Mouse (Mus musculus) midbrain, embryonic 15.5 days (tissue): Measurements from ENCODE around the gene Cpne5. TPM values are rescaled to one million over a fixed set of nuclear protein-coding genes. Genes with fewer than 3 reads are reported as not detected.

ENCODE experiments used
- ATAC-seq: fragments of 200-750 bp; cut with Nextera tagmentation; replicated peaks from 2 replicates; pipeline ENCODE4 v1.8.0; 2017; ENCODE audit warnings: moderate TSS enrichment
- H3K27ac ChIP-seq: fragments of 300-500 bp; sonication (generic); 2 replicates; pipeline ENCODE4 v1.5.1; 2015; ENCODE audit warnings: mild to moderate bottlenecking, inconsistent platforms
- H3K27me3 ChIP-seq: fragments of 300-500 bp; sonication (generic); replicated peaks from 2 replicates; pipeline ENCODE4 v1.6.1; 2015; ENCODE audit warnings: inconsistent platforms
- H3K36me3 ChIP-seq: fragments of 300-500 bp; sonication (generic); replicated peaks from 2 replicates; pipeline ENCODE4 v1.6.1; 2015; ENCODE audit warnings: inconsistent platforms
- H3K4me1 ChIP-seq: fragments of 300-500 bp; sonication (generic); 2 replicates; pipeline ENCODE4 v1.6.1; 2015; ENCODE audit warnings: inconsistent platforms
- H3K4me2 ChIP-seq: fragments of 300-500 bp; sonication (generic); 2 replicates; pipeline ENCODE4 v1.6.1; 2015; ENCODE audit warnings: inconsistent platforms, mild to moderate bottlenecking, moderate library complexity
- H3K4me3 ChIP-seq: fragments of 300-500 bp; sonication (generic); 2 replicates; pipeline ENCODE4 v1.5.1; 2015; ENCODE audit warnings: mild to moderate bottlenecking, inconsistent platforms
- H3K9ac ChIP-seq: fragments of 300-500 bp; sonication (generic); 2 replicates; pipeline ENCODE4 v1.6.1; 2015; ENCODE audit warnings: mild to moderate bottlenecking, inconsistent platforms
- H3K9me3 ChIP-seq: fragments of 300-500 bp; sonication (generic); 2 replicates; pipeline ENCODE4 v1.6.1; 2016; ENCODE audit warnings: inconsistent platforms
- WGBS: fragments of 180-500 bp; shearing (Covaris S2); methylation state at CpG from one replicate; pipeline ENCODE4 v1.1.7; 2015; ENCODE audit warnings: mixed read lengths; 5-methylcytosine and 5-hydroxymethylcytosine counted together
- polyA plus RNA-seq: library from polyadenylated mRNA; unstranded; fragments of >200 nt; fragmentation: Nextera tagmentation; extraction: Ambion mirVana; gene quantifications from 2 replicates; pipeline ENCODE4 v1.2.1, GENCODE M21; 2015

The Cpne5 gene
- polyA plus RNA-seq, 1 experiment from 2014 or later: 41.3 TPM

DNA sequence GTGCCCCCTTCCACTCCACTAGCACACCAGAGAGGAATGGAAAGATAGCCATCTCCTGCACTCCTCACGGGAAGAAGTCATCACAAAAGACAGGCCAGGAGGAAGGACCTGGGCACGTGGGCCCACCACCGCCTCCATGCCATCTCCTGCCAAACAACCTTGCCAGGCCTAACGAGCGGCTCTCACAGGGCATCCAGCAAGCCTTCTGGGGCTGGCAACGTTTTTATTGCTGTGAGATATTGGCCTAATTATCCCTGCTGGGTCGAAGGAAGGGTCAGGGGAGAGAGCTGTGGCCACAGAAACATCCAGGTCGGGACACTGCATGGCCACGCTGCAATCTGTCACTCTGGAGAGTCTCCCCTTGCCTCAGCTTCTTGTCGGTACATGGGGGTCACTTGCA lies 6.9 kb downstream of the Cpne5 start:
- no peak overlapping the region for H3K4me3 ChIP-seq
- WGBS: 84% methylated on average over 10 of the region's 10 CpGs
- H3K36me3 ChIP-seq: no peaks in the 10 kb centered on the region
- H3K27me3 ChIP-seq: peaks cover 2% of the 10 kb centered on the region; the same call in 1 of the 2 replicates
- no peak overlapping the region for H3K27ac ChIP-seq
- H3K9me3 ChIP-seq: no peaks in the 10 kb centered on the region
- no peak for ATAC-seq
- no peak overlapping the region for H3K9ac ChIP-seq
- H3K4me2 ChIP-seq: no peak overlapping the region
- peaks cover 3% of the 10 kb centered on the region; the same call in 1 of the 2 replicates for H3K4me1 ChIP-seq

DNA sequence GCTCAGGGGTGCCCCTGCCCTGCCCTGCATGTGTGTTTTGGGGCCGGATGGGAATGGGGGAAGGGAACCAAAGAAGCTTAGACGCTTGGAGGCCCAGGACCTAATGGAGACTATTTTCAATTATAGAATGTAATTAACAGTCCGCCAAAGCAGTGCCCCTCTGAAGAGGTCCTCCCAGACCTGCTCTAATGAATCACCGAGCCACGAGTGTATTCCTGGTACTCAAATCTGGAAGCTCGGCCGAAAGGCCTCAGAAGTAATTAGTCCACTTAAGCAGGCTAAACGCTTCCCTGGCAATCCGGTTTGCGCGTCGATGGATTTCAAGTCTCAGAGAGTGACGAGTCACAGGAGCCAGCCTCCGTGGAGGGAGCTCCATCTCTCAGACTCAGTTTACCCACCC lies 17.3 kb downstream of the Cpne5 start:
- ATAC-seq: no peak
- Histone ChIP-seq H3K36me3 (no peaks in the 10 kb centered on the region), H3K9me3 (no peaks in the 10 kb centered on the region), H3K27me3 (no peaks in the 10 kb centered on the region), H3K4me2 (no peak overlapping the region), H3K4me1 (peaks cover 8% of the 10 kb centered on the region), H3K27ac (no peak overlapping the region), H3K9ac (no peak overlapping the region), H3K4me3 (no peak overlapping the region)
- WGBS: 51% methylated on average over 14 of the region's 14 CpGs

DNA sequence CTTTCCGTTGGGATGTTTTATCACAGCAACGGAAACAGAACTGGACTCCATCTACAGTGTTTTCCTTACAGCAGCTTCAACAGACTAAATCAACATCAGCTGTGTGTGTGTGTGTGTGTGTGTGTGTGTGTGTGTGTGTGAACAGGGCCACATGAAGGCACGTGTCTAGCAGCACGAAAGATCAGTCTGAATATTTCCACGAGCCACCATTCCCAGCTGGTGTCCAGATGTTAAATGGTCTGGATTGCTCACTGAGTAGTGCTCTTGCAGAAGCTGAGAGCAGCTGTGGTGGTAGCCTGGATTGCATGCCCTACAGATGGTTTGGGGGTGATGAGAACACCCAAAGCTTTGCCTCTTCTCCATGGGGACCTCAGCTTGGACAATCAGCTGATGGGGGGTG lies 19.9 kb downstream of the Cpne5 start:
- H3K4me3 ChIP-seq: no peak overlapping the region
- H3K4me1 ChIP-seq: peaks cover 34% of the 10 kb centered on the region
- H3K36me3 ChIP-seq: no peaks in the 10 kb centered on the region
- no peaks in the 10 kb centered on the region for H3K9me3 ChIP-seq
- no peaks in the 10 kb centered on the region for H3K27me3 ChIP-seq
- H3K4me2 ChIP-seq: no peak overlapping the region
- H3K9ac ChIP-seq: no peak overlapping the region
- ATAC-seq: no peak
- WGBS: 86% methylated on average over 5 of the region's 5 CpGs
- no peak overlapping the region for H3K27ac ChIP-seq

DNA sequence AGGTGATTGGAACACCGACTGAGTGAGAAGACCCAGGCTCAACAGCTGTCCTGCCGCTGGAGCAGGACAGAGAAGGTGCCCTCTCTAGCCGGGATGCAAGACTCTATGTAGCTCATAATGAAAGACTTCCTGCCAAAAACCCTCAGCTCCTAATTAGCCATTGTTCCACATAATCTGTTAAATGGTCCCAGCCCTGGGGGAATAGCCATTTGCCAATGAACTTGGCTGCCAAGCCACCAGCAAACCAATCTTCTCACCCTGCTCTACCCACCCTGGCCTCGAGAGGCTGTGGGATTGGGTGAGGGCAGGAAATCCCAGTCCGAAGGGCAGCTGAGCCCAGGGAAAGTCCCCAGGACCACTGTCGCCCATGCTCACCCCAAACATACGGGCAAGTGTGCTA lies 21.9 kb downstream of the Cpne5 start:
- H3K36me3 ChIP-seq: no peaks in the 10 kb centered on the region

DNA sequence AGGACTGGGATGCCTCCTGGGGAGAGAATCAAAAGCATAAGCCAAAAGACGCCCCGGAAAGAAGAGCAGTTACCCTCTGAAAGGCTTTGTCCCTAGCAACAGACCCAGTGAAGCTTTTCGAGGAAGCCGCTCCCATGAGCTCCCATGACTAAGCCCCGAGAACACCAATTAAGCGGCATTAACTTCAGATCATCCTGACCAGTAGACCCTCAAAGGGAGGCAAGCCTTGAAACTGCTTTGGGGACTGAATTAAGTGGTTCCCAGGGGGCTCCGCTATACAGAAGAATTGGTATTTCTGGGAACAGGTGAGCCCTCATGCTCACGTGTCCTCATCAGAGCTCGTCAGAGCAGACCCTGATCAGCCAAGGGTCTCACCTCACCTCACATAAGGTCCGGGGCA lies 23.3 kb downstream of the Cpne5 start:
- Histone ChIP-seq H3K9ac (no peak overlapping the region), H3K9me3 (no peaks in the 10 kb centered on the region), H3K4me2 (peak overlapping the region; percentile 7; the same call in 1 of the 2 replicates), H3K36me3 (no peaks in the 10 kb centered on the region), H3K27ac (peak overlapping the region; percentile 80), H3K4me1 (peaks cover 39% of the 10 kb centered on the region), H3K4me3 (no peak overlapping the region), H3K27me3 (no peaks in the 10 kb centered on the region)
- 0 out of 2 replicates have a peak, but pooled peaks have one; percentile 19 for ATAC-seq
- 15% methylated on average over 10 of the region's 10 CpGs for WGBS

More for the DNA sequence above, 21.9 kb downstream of the Cpne5 start:
- Histone ChIP-seq H3K27me3 (no peaks in the 10 kb centered on the region), H3K9me3 (no peaks in the 10 kb centered on the region), H3K27ac (no peak overlapping the region), H3K9ac (no peak overlapping the region), H3K4me3 (no peak overlapping the region), H3K4me1 (peaks cover 39% of the 10 kb centered on the region), H3K4me2 (no peak overlapping the region)
- WGBS: 63% methylated on average over 7 of the region's 7 CpGs
- ATAC-seq: no peak

DNA sequence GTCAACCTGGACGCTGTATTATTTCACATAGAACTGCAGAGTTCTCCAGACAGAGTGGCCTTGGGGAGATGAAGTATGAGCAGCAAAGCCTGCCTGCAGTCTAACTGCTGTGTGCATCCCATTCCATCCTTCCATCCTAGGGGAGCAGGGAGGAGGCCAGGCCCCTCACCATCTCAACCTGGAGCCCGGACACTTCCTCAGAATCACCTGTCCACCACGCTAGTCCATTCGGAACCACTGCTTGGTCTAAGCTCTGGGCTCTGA lies 23.8 kb downstream of the Cpne5 start:
- Histone ChIP-seq H3K4me2 (peak overlapping the region; percentile 7; the same call in 1 of the 2 replicates), H3K4me1 (peaks cover 39% of the 10 kb centered on the region), H3K27ac (peak overlapping the region; percentile 80), H3K36me3 (no peaks in the 10 kb centered on the region), H3K9me3 (no peaks in the 10 kb centered on the region), H3K27me3 (no peaks in the 10 kb centered on the region), H3K9ac (no peak overlapping the region), H3K4me3 (no peak overlapping the region)
- WGBS: 20% methylated on average over 4 of the region's 4 CpGs
- no peak; the same call in 1 of the 2 replicates for ATAC-seq

DNA sequence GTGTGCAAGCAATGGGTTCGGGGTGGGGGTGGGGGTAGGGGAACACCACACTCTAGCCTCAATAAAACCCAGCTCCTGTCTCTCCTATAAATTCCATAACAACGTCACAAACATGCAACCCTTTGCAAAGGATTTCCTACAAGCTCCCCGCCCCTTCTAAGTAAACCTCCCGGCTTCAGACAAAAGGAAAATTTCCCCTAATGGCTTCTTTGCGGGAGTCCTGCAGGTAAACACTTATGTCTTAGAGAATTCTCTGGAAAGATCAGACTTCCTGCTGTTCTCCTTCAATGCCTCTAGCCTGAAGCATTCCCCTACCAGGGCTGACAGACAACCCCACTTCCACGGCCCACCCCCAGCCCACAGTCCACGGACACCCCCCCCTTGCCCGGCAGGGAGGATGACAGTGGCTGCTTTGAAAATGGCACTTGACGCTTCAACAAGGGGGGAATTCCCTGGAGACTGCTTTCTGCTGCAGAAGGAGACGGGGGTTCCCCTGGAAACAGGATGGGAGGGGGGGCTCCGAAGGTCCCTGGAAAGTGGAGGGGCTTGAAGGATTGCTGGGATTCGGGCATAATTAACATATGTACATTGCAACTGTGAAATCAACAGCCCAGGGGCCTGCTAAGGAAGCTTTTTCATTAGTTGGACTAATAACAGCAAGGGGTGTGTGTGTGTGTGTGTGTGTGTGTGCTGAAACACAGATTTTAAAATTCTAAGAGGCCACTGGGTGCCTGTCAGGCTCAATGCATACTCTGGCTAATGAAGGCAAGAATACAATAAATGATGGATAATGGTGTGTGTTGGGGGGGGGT lies 24.4 kb downstream of the Cpne5 start:
- Histone ChIP-seq H3K36me3 (no peaks in the 10 kb centered on the region), H3K27me3 (no peaks in the 10 kb centered on the region), H3K4me2 (peak overlapping the region; percentile 34), H3K27ac (peak overlapping the region; percentile 80), H3K4me3 (no peak overlapping the region), H3K4me1 (peaks cover 39% of the 10 kb centered on the region), H3K9ac (0 out of 2 replicates have a peak overlapping the region, but pooled peaks have one; percentile 14), H3K9me3 (no peaks in the 10 kb centered on the region)
- ATAC-seq: peak; percentile 61
- 3% methylated on average over 12 of the region's 12 CpGs for WGBS

DNA sequence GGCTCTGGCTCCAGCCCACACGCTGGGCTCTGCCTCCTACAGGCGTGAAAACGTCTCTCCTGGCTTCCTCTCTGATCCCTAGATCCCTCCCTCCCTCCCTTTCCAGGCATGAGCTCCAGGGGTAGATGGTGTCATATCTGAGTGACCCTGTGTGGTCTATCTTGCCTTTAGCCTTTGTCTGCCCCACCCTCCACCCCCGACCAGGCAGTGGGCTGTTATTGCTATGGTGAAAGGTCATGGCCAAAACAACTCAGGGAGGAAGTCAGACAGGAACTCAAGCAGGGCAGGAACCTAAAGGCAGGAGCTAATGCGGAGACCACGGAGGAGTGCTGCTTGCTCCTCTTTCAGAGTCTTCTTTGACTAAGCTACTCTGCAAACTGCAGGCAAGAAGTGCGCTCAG lies 26.1 kb downstream of the Cpne5 start:
- Histone ChIP-seq H3K4me2 (no peak overlapping the region), H3K36me3 (no peaks in the 10 kb centered on the region), H3K9me3 (no peaks in the 10 kb centered on the region), H3K27me3 (no peaks in the 10 kb centered on the region), H3K9ac (no peak overlapping the region), H3K4me3 (no peak overlapping the region), H3K4me1 (peaks cover 39% of the 10 kb centered on the region), H3K27ac (no peak overlapping the region)
- WGBS: 55% methylated on average over 7 of the region's 7 CpGs
- no peak for ATAC-seq

DNA sequence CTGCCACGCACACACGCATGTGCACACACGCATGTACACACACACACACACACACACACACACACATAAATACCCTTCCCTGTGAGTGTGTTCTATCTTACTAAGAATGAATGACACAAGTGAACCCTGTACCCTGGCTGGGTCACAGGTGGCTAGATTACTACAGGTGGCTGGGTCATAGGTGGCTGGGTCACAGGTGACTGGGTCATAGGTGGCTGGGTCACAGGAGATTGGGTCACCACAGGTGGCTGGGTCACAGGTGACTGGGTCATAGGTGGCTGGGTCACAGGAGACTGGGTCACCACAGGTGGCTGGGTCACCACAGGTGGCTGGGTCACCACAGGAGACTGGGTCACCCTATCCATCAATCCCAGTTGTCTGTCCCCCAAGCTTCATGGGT lies 27.9 kb downstream of the Cpne5 start:
- no peaks in the 10 kb centered on the region for H3K36me3 ChIP-seq
- peaks cover 25% of the 10 kb centered on the region for H3K4me1 ChIP-seq
- 97% methylated on average over 3 of the region's 3 CpGs for WGBS
- H3K27ac ChIP-seq: no peak overlapping the region
- no peak for ATAC-seq
- H3K9ac ChIP-seq: no peak overlapping the region
- no peaks in the 10 kb centered on the region for H3K27me3 ChIP-seq
- no peaks in the 10 kb centered on the region for H3K9me3 ChIP-seq
- no peak overlapping the region for H3K4me2 ChIP-seq
- H3K4me3 ChIP-seq: no peak overlapping the region

DNA sequence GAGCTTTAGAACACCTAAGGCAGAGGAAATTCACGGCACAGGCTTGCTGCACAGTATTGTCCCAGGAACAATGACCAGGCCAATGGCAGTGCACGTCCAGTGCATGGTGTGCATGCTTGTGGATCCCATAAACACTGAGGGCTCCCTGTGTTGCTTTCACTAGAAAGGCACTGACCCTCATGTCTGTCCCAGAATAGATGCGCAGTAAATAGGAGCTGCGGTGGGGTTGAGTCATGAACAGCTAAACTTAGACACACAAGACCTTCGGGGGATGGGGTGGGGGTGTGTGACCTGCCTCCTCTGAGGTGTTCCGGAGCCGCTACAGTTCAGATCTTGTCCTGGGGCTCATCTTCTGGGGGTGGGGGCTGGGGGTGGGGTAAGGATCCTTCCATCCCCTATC lies 31.9 kb downstream of the Cpne5 start:
- 83% methylated on average over 7 of the region's 7 CpGs for WGBS
- Histone ChIP-seq H3K9me3 (no peaks in the 10 kb centered on the region), H3K36me3 (no peaks in the 10 kb centered on the region), H3K27ac (no peak overlapping the region), H3K4me2 (no peak overlapping the region), H3K27me3 (no peaks in the 10 kb centered on the region), H3K9ac (no peak overlapping the region), H3K4me3 (no peak overlapping the region), H3K4me1 (no peaks in the 10 kb centered on the region)
- no peak for ATAC-seq

DNA sequence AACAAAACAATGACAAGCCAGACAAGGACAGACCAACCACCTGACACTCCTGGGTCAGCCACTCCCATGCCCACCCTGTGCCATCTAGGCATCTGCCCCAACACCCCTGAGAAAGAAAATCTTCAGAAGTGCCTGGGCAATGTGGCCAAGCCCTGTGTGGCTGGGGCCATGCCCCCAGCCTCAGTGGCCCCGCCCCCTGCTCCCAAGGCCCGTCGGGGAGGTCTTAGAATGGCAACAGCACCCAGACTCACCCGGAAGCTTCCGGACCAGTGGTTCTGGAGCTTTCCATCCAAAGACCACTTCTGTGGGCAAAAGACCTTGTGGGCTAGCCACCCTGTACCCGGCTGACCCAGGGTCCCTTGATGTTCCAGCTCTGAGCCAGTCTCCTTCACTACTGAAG lies 35.4 kb downstream of the Cpne5 start:
- H3K4me2 ChIP-seq: no peak overlapping the region
- no peak overlapping the region for H3K4me3 ChIP-seq
- no peak overlapping the region for H3K27ac ChIP-seq
- 84% methylated on average over 6 of the region's 6 CpGs for WGBS
- no peak overlapping the region for H3K9ac ChIP-seq
- peaks cover 11% of the 10 kb centered on the region for H3K4me1 ChIP-seq
- H3K9me3 ChIP-seq: no peaks in the 10 kb centered on the region
- no peaks in the 10 kb centered on the region for H3K27me3 ChIP-seq
- no peak for ATAC-seq
- no peaks in the 10 kb centered on the region for H3K36me3 ChIP-seq

DNA sequence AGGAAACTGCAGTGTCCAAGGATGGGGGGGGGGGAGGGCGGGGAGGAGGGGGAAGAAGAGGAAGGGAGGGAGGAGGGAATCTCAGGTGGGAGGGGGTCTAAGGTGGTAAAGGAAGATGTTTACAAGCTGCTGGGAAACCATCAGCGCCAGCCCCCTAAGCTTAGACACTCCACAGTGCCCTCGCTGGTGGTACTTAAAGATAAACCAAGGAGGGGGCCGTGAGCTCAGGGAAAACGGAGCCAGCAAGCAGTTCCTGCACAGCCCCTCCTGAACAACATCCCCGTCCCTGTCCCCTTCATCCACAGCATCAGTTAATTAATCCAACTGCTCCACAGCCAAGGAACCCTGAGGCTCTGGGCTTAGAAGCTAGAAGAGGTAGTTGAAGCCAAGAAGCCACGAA lies 38.1 kb downstream of the Cpne5 start:
- Histone ChIP-seq H3K9me3 (no peaks in the 10 kb centered on the region), H3K9ac (no peak overlapping the region), H3K27ac (peak overlapping the region; percentile 71), H3K4me3 (no peak overlapping the region), H3K4me1 (peaks cover 11% of the 10 kb centered on the region), H3K4me2 (no peak overlapping the region), H3K27me3 (no peaks in the 10 kb centered on the region), H3K36me3 (no peaks in the 10 kb centered on the region)
- WGBS: 26% methylated on average over 6 of the region's 7 CpGs
- no peak for ATAC-seq

DNA sequence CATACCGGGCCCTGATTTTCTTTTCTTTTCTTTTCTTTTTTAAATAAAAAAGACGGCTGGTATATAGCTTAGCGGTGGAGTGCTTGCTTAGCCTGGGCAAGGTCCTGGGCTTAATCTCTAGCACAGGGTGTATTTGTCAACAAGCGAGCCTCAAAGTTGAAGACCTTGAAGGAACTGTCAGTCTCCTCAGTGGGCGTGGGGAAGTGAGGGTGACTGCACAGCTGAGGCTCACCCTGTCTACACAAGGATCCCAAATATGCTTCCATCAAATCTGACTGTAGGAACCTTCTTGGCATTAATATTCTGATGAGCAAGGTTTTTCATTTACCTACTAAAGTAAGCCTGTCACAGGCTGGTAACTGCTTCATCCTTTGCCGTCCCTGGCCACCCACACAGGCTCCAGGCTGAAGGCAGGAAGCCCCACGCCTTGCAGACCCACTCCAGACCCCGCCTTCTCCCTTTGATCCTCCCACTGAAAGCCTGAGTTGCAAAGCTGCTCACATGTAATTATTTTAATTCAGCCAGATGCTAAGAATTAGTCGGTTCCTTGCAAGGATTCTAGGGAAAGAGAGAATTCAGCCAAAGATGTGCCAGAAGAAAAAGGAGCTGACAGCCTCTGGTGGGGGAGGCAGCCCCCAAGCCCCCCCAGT lies 38.7 kb downstream of the Cpne5 start:
- H3K4me3 ChIP-seq: no peak overlapping the region
- no peaks in the 10 kb centered on the region for H3K36me3 ChIP-seq
- WGBS: 7% methylated on average over 9 of the region's 9 CpGs
- no peak overlapping the region for H3K4me2 ChIP-seq
- H3K4me1 ChIP-seq: peaks cover 11% of the 10 kb centered on the region
- H3K27ac ChIP-seq: peak overlapping the region; percentile 71
- ATAC-seq: peak; percentile 76
- no peak overlapping the region for H3K9ac ChIP-seq
- no peaks in the 10 kb centered on the region for H3K9me3 ChIP-seq
- no peaks in the 10 kb centered on the region for H3K27me3 ChIP-seq
